Comparison of ENCODE assay signal across 8 mouse cellular contexts in genomic region chr15:95654211-95654897, GRCm38 (mm10). TPM values are rescaled to one million over a fixed set of nuclear protein-coding genes. Genes with fewer than 3 reads are reported as not detected.
DNase-seq lines count a peak whose midpoint lies in the region; ATAC-seq lines count a peak whose summit lies in the region.

No protein-coding gene starts in this region.

- no peak overlapping the region for H3K27ac ChIP-seq in embryonic facial prominence, embryonic 13.5 days
- H3K27ac ChIP-seq in limb, embryonic 13.5 days = peak overlapping the region; percentile 17; the same call in 1 of the 2 replicates
- H3K27ac ChIP-seq in stomach, embryonic 15.5 days = no peak overlapping the region

- WGBS in embryonic facial prominence, embryonic 13.5 days = under 1% methylated on average over 49 of the region's 49 CpGs
- under 1% methylated on average over 49 of the region's 49 CpGs for WGBS in limb, embryonic 13.5 days
- WGBS in stomach, embryonic 15.5 days = under 1% methylated on average over 47 of the region's 49 CpGs

- no peaks in the 10 kb centered on the region for H3K9me3 ChIP-seq in embryonic facial prominence, embryonic 13.5 days
- no peaks in the 10 kb centered on the region; the same call in 1 of the 2 replicates for H3K9me3 ChIP-seq in limb, embryonic 13.5 days
- H3K9me3 ChIP-seq in stomach, embryonic 15.5 days = no peaks in the 10 kb centered on the region

- H3K4me3 ChIP-seq in embryonic facial prominence, embryonic 13.5 days = peak overlapping the region; percentile 44
- H3K4me3 ChIP-seq in limb, embryonic 13.5 days = peak overlapping the region; percentile 54
- H3K4me3 ChIP-seq in stomach, embryonic 15.5 days (replicated peaks) = peak overlapping the region; percentile 32

- H3K9ac ChIP-seq in embryonic facial prominence, embryonic 13.5 days = peak overlapping the region; percentile 58
- H3K9ac ChIP-seq in limb, embryonic 13.5 days = peak overlapping the region; percentile 76
- no peak overlapping the region for H3K9ac ChIP-seq in stomach, embryonic 15.5 days

- H3K4me1 ChIP-seq in embryonic facial prominence, embryonic 13.5 days = peaks cover 17% of the 10 kb centered on the region
- peaks cover 29% of the 10 kb centered on the region for H3K4me1 ChIP-seq in limb, embryonic 13.5 days
- H3K4me1 ChIP-seq in stomach, embryonic 15.5 days = peaks cover 9% of the 10 kb centered on the region

- H3K27me3 ChIP-seq in embryonic facial prominence, embryonic 13.5 days = peaks cover 73% of the 10 kb centered on the region
- peaks cover 68% of the 10 kb centered on the region for H3K27me3 ChIP-seq in limb, embryonic 13.5 days
- peaks cover 51% of the 10 kb centered on the region for H3K27me3 ChIP-seq in stomach, embryonic 15.5 days (replicated peaks)

- DNase-seq in layer of hippocampus, postnatal 10 days (ENCODE audit: low spot score in 2 of 2) = peak; percentile 30 to 53
- DNase-seq in layer of hippocampus, postnatal 14 days (ENCODE audit: low spot score in 2 of 2) = no peak
- DNase-seq in adrenal gland, postnatal 36 days = peak; percentile 26 to 29
- no peak for DNase-seq in left cerebral cortex, adult 9 months (ENCODE audit: low spot score in 2 of 2)
- DNase-seq in gastrocnemius, postnatal 25 days = no peak

- no peak for ATAC-seq in embryonic facial prominence, embryonic 13.5 days (ENCODE audit: insufficient number of reproducible peaks, insufficient read depth, low FRiP score, low TSS enrichment, low read depth)
- peak; percentile 36; the same call in 1 of the 2 replicates for ATAC-seq in limb, embryonic 13.5 days (ENCODE audit: low FRiP score, low read depth)
- no peak for ATAC-seq in stomach, embryonic 15.5 days (ENCODE audit: insufficient read depth, low FRiP score, low read depth)

- H3K4me2 ChIP-seq in embryonic facial prominence, embryonic 13.5 days = peak overlapping the region; percentile 79
- peak overlapping the region; percentile 89 for H3K4me2 ChIP-seq in limb, embryonic 13.5 days (replicated peaks)
- H3K4me2 ChIP-seq in stomach, embryonic 15.5 days = peak overlapping the region; percentile 69

- no peaks in the 10 kb centered on the region for H3K36me3 ChIP-seq in embryonic facial prominence, embryonic 13.5 days
- H3K36me3 ChIP-seq in limb, embryonic 13.5 days = no peaks in the 10 kb centered on the region
- H3K36me3 ChIP-seq in stomach, embryonic 15.5 days = no peaks in the 10 kb centered on the region

RNA-seq across cellular contexts. Expression of gene Dbx2, which starts 1.4 kb away (rescaled TPM):
- total RNA-seq in layer of hippocampus, postnatal 10 days (2021) = 10 to 100 TPM; 25.9 to 27.1 TPM
- total RNA-seq in layer of hippocampus, postnatal 14 days (2021) = 10 to 100 TPM; 30.2 TPM
- total RNA-seq in adrenal gland, postnatal 36 days (2021) = not detected
- polyA plus RNA-seq in embryonic facial prominence, embryonic 13.5 days (2015; fragmentation: Nextera tagmentation; extraction: Ambion mirVana) = 0.21 and 1.2 TPM in 2 replicates
- polyA plus RNA-seq in limb, embryonic 13.5 days (2015; fragmentation: Nextera tagmentation; extraction: Ambion mirVana) = 13.9 and 20.0 TPM in 2 replicates
- 0.10 TPM in 1 of 2 replicates, not detected in the other for polyA plus RNA-seq in stomach, embryonic 15.5 days (2015; fragmentation: Nextera tagmentation; extraction: Ambion mirVana)
- not detected for total RNA-seq in gastrocnemius, postnatal 25 days (2021)

Comparison
In these comparisons a context has a peak if more than half of its experiments do, and no peak if none do; other contexts are left out.
1. DNase-seq: peak in layer of hippocampus, postnatal 10 days (2 of 2) and adrenal gland, postnatal 36 days (2 of 2); none in layer of hippocampus, postnatal 14 days (0 of 2), left cerebral cortex, adult 9 months (0 of 2) and gastrocnemius, postnatal 25 days (single experiment).
2. RNA of gene Dbx2, which starts 1.4 kb away (total RNA-seq): 30.2 TPM in layer of hippocampus, postnatal 14 days and 25.9 to 27.1 TPM in layer of hippocampus, postnatal 10 days; not detected in gastrocnemius, postnatal 25 days and not detected in adrenal gland, postnatal 36 days; every median in the first group is over 10 times any median in the second.
3. Peak in every context shown above with its lines, with median percentiles within 50 percentile points of each other: H3K4me2 ChIP-seq and H3K4me3 ChIP-seq.